Mouse (Mus musculus): Measurements from ENCODE around the gene Apoa2. TPM values are rescaled to one million over a fixed set of nuclear protein-coding genes. Genes with fewer than 3 reads are reported as not detected.

Gene Apoa2
- polyA plus RNA-seq, 1 experiment from 2014 or later: 5.1 TPM

- Histone ChIP-seq H3K4me1 (replicated peaks) (peaks cover 59% of the 10 kb centered on the region), H3K27me3 (peaks cover 48% of the 10 kb centered on the region)
- ATAC-seq: peak; percentile 48
These were observed 31.6 kb upstream of the Apoa2 start for GRCm38 (mm10) chr1:171193093-171193840.

GRCm38 (mm10) chr1:171193911-171194830 is 30.7 kb upstream of the Apoa2 start:
- H3K27me3 ChIP-seq: peaks cover 52% of the 10 kb centered on the region
- peak overlapping the region; percentile 29 for H3K4me3 ChIP-seq (replicated peaks)

More at GRCm38 (mm10) chr1:171193093-171193840, 31.6 kb upstream of the Apoa2 start:
- peak overlapping the region; percentile 29 for H3K9ac ChIP-seq (replicated peaks)
- peak overlapping the region; percentile 96 for H3K4me2 ChIP-seq (replicated peaks)
- peak overlapping the region; percentile 29 for H3K4me3 ChIP-seq (replicated peaks)
- no peaks in the 10 kb centered on the region for H3K36me3 ChIP-seq
- no peaks in the 10 kb centered on the region for H3K9me3 ChIP-seq
- WGBS: 3% methylated on average over 18 of the region's 18 CpGs
- peak overlapping the region; percentile 37 for H3K27ac ChIP-seq

GRCm38 (mm10) chr1:171195046-171195822 is 29.6 kb upstream of the Apoa2 start:
- 4% methylated on average over 20 of the region's 20 CpGs for WGBS
- Histone ChIP-seq H3K36me3 (no peaks in the 10 kb centered on the region), H3K9me3 (no peaks in the 10 kb centered on the region), H3K4me1 (replicated peaks) (peaks cover 42% of the 10 kb centered on the region), H3K4me2 (replicated peaks) (peak overlapping the region; percentile 96), H3K27me3 (peaks cover 52% of the 10 kb centered on the region), H3K4me3 (replicated peaks) (peak overlapping the region; percentile 63), H3K9ac (replicated peaks) (peak overlapping the region; percentile 72), H3K27ac (no peak overlapping the region)
- peak; percentile 6; the same call in 1 of the 2 replicates for ATAC-seq

More at GRCm38 (mm10) chr1:171193911-171194830, 30.7 kb upstream of the Apoa2 start:
- ATAC-seq: no peak
- H3K27ac ChIP-seq: peak overlapping the region; percentile 37; the same call in 1 of the 2 replicates
- H3K36me3 ChIP-seq: no peaks in the 10 kb centered on the region
- H3K9ac ChIP-seq (replicated peaks): no peak overlapping the region
- H3K4me1 ChIP-seq (replicated peaks): peaks cover 50% of the 10 kb centered on the region
- no peaks in the 10 kb centered on the region for H3K9me3 ChIP-seq
- 23% methylated on average over 11 of the region's 11 CpGs for WGBS
- H3K4me2 ChIP-seq (replicated peaks): peak overlapping the region; percentile 96

GRCm38 (mm10) chr1:171195887-171196397 is 28.9 kb upstream of the Apoa2 start, which contains the start of gene Pcp4l1:
Pcp4l1 (minus strand) TSS chr1:171196268.
- H3K9ac ChIP-seq (replicated peaks): peak within 1 kb of the TSS; percentile 72
- no peaks in the 10 kb centered on the region for H3K9me3 ChIP-seq
- peaks cover 42% of the 10 kb centered on the region for H3K4me1 ChIP-seq (replicated peaks)
- peak within 1 kb of the TSS; percentile 96 for H3K4me2 ChIP-seq (replicated peaks)
- H3K36me3 ChIP-seq: no peaks in the 10 kb centered on the region
- H3K27me3 ChIP-seq: peaks cover 46% of the 10 kb centered on the region
- WGBS: under 1% methylated on average over 33 of the region's 33 CpGs
- ATAC-seq: peak; percentile 89
- H3K27ac ChIP-seq: no peak within 1 kb of the TSS
- H3K4me3 ChIP-seq (replicated peaks): peak within 1 kb of the TSS; percentile 63

- no peak overlapping the region for H3K9ac ChIP-seq (replicated peaks)
- H3K4me3 ChIP-seq (replicated peaks): no peak overlapping the region
- no peaks in the 10 kb centered on the region for H3K36me3 ChIP-seq
- peaks cover 18% of the 10 kb centered on the region for H3K4me1 ChIP-seq (replicated peaks)
- H3K4me2 ChIP-seq (replicated peaks): no peak overlapping the region
- no peaks in the 10 kb centered on the region for H3K9me3 ChIP-seq
- 69% methylated on average over 1 of the region's 1 CpGs for WGBS
- H3K27ac ChIP-seq: no peak overlapping the region
- peaks cover 31% of the 10 kb centered on the region for H3K27me3 ChIP-seq
- no peak for ATAC-seq
These were observed 25.3 kb upstream of the Apoa2 start for GRCm38 (mm10) chr1:171199532-171199931.

DNA sequence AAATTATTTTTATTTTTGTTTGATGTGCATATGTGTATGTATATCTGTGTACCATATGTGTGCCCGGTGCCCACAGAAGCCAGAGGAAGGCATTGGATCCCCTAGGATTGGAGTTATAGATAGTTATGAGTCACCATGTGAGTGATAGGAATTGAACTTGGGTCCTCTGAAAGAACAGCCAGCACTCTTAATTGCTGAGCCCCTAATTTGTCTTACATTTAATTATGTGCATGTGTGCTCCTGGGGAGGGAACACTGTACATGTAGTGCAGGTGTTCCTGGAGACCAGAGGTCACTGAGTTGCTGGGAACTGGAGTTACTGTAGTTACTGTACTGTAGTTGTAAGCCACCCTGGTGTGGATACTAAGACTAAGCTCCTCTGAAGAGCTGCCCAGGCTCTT is 24.1 kb upstream of the Apoa2 start:
- Histone ChIP-seq H3K9ac (replicated peaks) (no peak overlapping the region), H3K36me3 (no peaks in the 10 kb centered on the region), H3K27ac (no peak overlapping the region), H3K4me2 (replicated peaks) (no peak overlapping the region), H3K4me3 (replicated peaks) (no peak overlapping the region), H3K27me3 (peaks cover 18% of the 10 kb centered on the region), H3K4me1 (replicated peaks) (peaks cover 6% of the 10 kb centered on the region), H3K9me3 (no peaks in the 10 kb centered on the region)
- WGBS: 100% methylated on average over 1 of the region's 1 CpGs
- no peak for ATAC-seq

DNA sequence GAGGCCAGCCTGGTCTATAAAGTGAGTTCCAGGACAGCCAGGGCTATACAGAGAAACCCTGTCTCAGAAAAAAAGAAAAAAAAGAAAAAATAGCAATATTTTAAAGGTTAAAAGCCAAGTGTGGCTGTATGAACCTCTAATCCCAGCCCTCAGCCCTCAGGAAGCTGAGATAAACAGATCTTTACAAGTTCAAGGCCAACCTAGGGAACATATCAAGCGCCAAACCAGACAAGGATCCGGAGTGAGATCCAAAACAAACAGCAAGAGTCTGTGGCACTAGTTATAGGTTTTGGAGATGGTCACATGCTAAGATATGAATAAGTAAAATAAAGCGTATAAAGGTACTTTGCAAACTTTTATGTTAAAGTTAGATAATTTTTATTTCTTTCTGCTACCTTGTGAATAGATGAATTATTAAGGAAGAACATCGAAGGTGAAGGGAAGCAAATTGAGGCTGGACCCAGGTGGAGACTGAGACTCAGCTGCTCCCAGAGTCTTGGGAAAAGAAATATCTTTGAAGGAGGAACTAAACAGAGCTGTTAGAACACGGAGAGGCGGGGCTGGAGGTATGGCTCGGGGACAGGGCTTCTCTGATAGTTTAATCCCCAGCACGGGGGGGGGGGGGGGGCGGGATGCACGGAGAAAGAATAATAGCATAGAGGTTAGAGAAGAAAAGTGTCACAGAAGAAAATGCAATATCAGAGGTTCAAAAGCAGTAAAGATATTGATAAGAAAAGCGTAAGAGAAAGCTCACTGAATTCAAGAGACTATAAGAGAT is 21.2 kb upstream of the Apoa2 start:
- 52% methylated on average over 11 of the region's 11 CpGs for WGBS
- H3K27me3 ChIP-seq: peaks cover 3% of the 10 kb centered on the region; the same call in 1 of the 2 replicates
- no peaks in the 10 kb centered on the region for H3K36me3 ChIP-seq
- no peaks in the 10 kb centered on the region for H3K9me3 ChIP-seq
- no peak for ATAC-seq
- no peak overlapping the region for H3K27ac ChIP-seq
- no peak overlapping the region for H3K4me3 ChIP-seq (replicated peaks)
- H3K4me2 ChIP-seq (replicated peaks): no peak overlapping the region
- peaks cover 3% of the 10 kb centered on the region; the same call in 1 of the 2 replicates for H3K4me1 ChIP-seq (replicated peaks)
- H3K9ac ChIP-seq (replicated peaks): no peak overlapping the region

- Histone ChIP-seq H3K4me1 (replicated peaks) (peaks cover 3% of the 10 kb centered on the region; the same call in 1 of the 2 replicates), H3K4me2 (replicated peaks) (no peak overlapping the region), H3K9ac (replicated peaks) (no peak overlapping the region), H3K27me3 (no peaks in the 10 kb centered on the region), H3K36me3 (no peaks in the 10 kb centered on the region), H3K4me3 (replicated peaks) (no peak overlapping the region), H3K27ac (no peak overlapping the region), H3K9me3 (no peaks in the 10 kb centered on the region)
- 62% methylated on average over 7 of the region's 7 CpGs for WGBS
- no peak for ATAC-seq
These were observed 20.6 kb upstream of the Apoa2 start for GRCm38 (mm10) chr1:171204249-171204644.

DNA sequence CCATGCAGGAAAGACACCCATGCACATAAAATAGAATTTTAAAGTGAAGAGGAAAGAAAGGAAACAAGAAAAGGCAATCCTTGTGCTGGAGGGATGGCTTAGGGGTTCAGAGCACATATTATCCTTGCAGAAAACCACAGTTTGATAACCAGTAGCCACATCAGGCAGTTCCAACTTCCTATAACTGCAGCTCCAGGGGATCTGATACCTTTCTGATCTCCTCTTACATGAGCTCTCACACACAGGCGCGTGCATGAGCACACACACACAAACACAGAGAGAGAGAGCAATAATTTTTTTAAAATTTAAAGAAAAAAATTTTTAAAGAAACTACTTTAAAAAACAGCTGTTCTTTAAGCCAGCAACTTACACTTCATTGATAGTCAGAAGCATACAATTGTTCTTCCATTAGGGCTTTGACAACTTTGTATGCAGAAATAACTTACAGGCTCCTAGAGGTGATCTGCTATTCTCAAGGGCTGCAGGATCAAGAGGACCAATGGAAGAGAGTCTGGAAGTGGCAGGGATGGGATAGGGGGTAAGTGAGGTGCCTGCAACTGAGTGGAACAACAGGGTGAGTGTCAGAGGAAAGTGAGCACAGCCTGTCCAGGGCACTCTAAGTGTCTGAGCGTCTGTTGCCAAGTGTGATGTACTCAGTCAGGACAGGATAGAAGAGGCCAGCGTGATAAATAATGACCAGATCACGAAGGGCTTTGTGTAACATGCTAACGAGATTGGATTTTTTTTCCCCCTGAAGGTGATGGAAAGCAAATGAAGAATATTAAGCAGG is 19.0 kb upstream of the Apoa2 start:
- H3K27ac ChIP-seq: no peak overlapping the region
- H3K27me3 ChIP-seq: no peaks in the 10 kb centered on the region
- no peaks in the 10 kb centered on the region for H3K9me3 ChIP-seq
- H3K4me3 ChIP-seq (replicated peaks): no peak overlapping the region
- no peak for ATAC-seq
- H3K4me1 ChIP-seq (replicated peaks): peaks cover 3% of the 10 kb centered on the region; the same call in 1 of the 2 replicates
- 63% methylated on average over 6 of the region's 6 CpGs for WGBS
- no peak overlapping the region for H3K9ac ChIP-seq (replicated peaks)
- no peaks in the 10 kb centered on the region for H3K36me3 ChIP-seq
- H3K4me2 ChIP-seq (replicated peaks): no peak overlapping the region

DNA sequence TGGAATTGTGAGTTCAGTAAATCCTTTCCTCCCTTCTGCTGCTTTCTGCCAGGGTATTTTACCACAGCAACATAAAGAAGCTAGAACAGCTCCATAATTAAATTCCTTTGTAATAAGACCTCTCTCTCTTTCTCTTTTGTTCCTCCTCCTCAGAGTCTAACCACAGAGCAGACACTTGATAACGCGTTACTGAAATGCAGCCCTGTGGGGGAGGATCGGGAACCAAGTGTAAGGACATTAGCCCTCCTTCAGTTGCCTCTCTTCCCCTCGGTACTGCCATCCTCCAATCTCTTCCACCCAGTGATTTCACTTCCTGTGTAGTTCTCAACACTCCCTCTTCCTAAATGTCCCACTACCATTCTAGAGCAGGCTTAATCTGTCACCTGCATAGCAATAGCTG is 15.4 kb upstream of the Apoa2 start:
- 20% methylated on average over 4 of the region's 4 CpGs for WGBS
- H3K36me3 ChIP-seq: no peaks in the 10 kb centered on the region
- H3K4me2 ChIP-seq (replicated peaks): no peak overlapping the region
- H3K27ac ChIP-seq: no peak overlapping the region
- H3K4me1 ChIP-seq (replicated peaks): peaks cover 3% of the 10 kb centered on the region; the same call in 1 of the 2 replicates
- no peaks in the 10 kb centered on the region for H3K27me3 ChIP-seq
- H3K4me3 ChIP-seq (replicated peaks): no peak overlapping the region
- no peaks in the 10 kb centered on the region for H3K9me3 ChIP-seq
- no peak for ATAC-seq
- no peak overlapping the region for H3K9ac ChIP-seq (replicated peaks)
